Mouse (Mus musculus): ENCODE data around the gene Gga3.

Gga3 gene

DNA sequence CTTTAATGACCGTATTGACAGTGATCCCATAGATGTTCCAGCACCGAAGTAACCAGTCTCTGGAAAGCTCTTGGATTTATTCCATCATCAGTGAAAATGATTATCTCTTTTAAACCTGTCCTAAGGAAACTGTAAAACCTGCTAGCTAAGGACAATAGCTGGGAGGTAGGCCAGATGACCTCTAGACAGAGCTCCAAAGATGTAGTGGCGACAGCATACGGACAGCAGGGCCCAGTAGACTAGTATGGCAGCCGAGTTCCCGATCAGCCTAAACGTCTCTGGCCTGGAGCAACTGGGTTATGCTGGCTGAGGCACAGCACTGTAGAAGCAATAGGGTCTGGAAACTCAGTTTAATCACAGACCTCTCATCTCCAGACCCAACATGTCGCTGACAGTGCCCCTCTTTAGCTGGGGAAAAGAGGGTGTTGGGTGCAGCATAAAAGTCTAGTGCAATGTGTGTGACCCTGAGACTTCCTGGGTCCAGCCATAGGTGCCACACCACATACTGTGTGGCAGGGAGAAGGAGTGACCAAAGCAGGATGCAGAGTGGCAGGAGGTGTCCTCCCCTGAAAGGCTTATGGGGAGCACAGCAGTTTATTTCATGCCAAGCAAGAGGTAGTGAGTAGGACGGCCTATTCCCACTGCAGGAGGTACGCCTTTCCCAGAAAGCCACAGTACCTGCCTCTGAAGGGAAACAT, 19.3 kb downstream of the Gga3 start:
- in situ Hi-C loops (cut with MboI; ENCODE audit: unreplicated experiment in 2 of 2): no loop called here

DNA sequence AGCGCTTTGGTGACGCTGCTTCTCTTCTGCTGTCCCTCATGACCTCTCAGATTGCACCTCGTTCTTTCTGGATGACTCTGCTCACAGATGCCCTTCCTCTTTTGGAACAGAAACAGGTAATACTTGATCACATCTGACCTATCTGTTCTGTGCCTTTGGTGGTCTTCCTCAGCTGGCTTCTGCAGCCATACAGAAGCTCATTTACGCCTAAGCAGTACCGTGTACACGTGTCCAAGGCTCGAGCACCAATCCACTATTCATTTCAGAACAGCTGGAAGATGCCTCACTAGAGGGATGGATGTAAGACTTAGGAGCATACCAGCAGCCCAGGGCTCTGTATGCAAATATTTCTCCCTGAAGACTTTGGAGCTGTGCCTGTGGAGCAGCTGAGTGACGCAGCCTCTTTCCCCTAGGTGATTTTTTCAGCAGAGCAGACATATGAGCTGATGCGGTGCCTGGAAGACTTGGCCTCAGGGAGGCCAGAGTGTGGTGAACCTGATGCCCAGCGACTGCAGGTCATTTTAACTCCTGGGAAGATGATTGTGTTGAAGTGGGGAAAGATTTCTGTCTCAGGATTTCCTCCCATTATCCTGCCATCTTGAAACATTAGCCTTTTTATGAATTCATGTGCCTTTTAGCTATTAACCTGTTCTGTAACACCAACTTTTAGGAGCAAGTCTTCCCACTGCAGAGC, 20.8 kb downstream of the Gga3 start:
- in situ Hi-C loops (cut with MboI; ENCODE audit: unreplicated experiment in 2 of 2): no loop called here

- in situ Hi-C loops (cut with MboI; ENCODE audit: unreplicated experiment in 2 of 2): no loop called here
Observed at GRCm38 (mm10) chr11:115579080-115579479, 24.8 kb downstream of the Gga3 start.

- in situ Hi-C loops (cut with MboI; ENCODE audit: unreplicated experiment in 2 of 2): loop anchor here (5.0 kb wide), 2 partner anchors 47 to 152 kb away; partner anchors contain the start of gene Mif4gd (in 1 of the 2)
Observed at GRCm38 (mm10) chr11:115564961-115565360, 38.9 kb downstream of the Gga3 start.

DNA sequence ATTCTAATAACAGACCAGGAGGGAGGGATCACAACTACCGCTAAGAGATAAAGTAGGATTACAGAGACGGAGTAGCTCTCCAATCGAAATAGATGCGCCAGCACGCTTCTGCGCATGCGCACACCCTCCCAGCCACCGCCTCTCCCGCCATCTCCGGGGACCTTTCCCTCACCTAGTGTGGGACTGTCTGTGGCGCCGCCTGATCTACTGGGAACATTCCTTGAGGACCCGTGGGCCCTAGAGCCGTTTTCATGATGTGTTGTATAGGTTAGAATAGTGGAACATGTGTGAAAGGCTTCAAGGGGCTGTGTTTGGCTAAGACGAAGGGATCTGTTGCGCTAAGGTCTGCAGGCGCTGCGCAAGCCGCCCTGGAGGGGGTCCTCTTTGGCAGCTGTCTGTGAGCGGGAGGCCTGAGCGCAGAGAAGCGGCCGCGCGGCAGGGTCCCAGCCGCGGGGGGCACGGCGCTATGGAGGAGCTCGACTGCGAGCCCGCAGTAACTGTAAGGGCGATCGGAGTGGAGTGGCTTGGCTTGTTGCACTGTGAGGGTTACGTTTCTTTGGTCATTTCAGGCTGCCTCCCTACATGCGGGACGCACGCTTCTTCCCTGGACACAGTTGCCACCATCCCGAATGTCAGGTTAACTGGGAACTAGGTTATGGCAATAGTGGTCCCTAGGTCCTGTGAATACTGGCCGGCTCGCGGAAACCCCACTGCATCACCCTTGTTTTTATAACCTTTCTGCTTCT, 39.6 kb downstream of the Gga3 start, which contains the start of gene Nup85:
TSS of gene Nup85 (plus strand) at position 371 of the 746 bp plus-strand sequence.
- in situ Hi-C loops (cut with MboI; ENCODE audit: unreplicated experiment in 2 of 2): loop anchor here (5.0 kb wide), 2 partner anchors 48 to 153 kb away; partner anchors contain the start of gene Mif4gd (in 1 of the 2)

DNA sequence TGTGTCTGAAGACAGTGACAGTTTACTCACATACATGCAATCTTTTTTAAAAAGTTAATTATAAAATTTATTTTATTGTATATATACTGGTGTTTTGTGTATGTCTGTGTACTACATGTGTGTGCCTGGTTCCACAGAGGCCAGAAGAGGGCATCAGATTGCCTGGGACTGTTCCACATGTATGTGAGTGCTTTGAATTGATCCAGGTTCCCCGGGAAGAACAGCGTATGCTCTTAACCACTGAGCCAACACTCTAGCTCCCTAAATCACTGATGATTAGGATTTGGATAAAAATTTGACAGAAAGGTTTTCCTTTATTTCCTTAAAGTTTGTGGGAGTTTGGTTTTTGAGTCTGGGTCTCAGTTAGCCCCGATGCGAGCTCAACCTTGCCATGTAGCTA, 40.4 kb downstream of the Gga3 start:
- in situ Hi-C loops (cut with MboI; ENCODE audit: unreplicated experiment in 2 of 2): loop anchor here (5.0 kb wide), 2 partner anchors 49 to 154 kb away; partner anchors contain the start of gene Mif4gd (in 1 of the 2)

- in situ Hi-C loops (cut with MboI; ENCODE audit: unreplicated experiment in 2 of 2): loop anchor here in 1 of 2 experiments (5.0 kb wide), 2 partner anchors 162 to 257 kb away; partner anchors contain the start of genes Caskin2 and Tsen54
Observed at GRCm38 (mm10) chr11:115555717-115556116, 48.1 kb downstream of the Gga3 start.

- in situ Hi-C loops (cut with MboI; ENCODE audit: unreplicated experiment in 2 of 2): no loop called here
Observed at GRCm38 (mm10) chr11:115552783-115553182, 51.1 kb downstream of the Gga3 start.

DNA sequence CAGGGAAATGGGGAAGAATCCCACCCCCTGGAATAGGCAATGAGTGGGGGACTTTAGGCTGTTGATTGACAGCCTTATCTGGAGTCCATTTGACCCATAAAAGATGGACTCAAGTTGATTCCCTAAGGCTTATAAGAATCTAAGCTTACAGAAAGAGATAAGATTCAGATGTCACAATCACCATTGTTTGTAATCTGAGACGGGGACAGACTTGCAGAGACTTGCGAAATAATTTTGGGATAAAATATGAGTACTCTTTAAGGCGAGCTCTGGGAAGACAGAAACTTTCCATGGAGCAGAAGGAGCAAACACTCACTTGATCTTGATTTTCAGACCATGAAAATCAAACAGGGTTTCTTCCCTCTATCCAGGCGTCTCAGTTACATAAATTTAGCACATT, 60.3 kb downstream of the Gga3 start:
- in situ Hi-C loops (cut with MboI; ENCODE audit: unreplicated experiment in 2 of 2): no loop called here

GRCm38 (mm10) chr11:115538045-115538444, 65.8 kb downstream of the Gga3 start:
- in situ Hi-C loops (cut with MboI; ENCODE audit: unreplicated experiment in 2 of 2): loop anchor here (5.0 to 10.0 kb wide), 2 partner anchors 51 to 53 kb away; no protein-coding TSS in a partner anchor

DNA sequence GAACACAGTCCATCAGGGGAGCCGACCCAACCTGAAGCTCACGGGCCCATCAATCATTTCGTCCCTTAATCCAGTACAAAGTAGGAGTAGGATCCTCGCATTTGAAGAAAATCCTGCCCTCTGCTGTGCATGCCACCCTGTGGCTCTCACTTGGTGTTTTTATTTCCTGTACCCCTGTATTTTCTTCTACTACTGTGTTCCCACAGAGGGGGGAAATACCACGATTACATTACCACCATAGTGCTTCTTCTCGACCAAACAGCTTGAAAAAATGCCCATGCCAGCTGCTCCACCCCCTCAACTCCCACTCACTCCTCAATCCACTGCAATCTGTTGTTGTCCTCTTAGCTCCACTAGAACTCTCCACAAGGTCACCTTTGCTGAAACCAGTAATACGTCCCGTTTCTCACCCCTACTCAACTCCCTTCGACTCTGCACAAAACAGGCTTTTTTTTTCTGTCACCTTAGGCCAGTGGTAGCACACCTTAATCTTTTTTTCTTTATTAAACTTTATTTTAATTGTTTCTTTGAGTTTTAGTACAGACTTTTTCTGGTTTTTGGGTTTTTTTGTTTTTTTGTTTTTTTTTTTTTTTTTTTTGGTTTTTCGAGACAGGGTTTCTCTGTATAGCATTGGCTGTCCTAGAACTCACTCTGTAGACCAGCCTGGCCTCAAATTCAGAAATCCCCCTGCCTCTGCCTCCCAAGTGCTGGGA, 66.8 kb downstream of the Gga3 start:
- in situ Hi-C loops (cut with MboI; ENCODE audit: unreplicated experiment in 2 of 2): loop anchor here (5.0 to 10.0 kb wide), 2 partner anchors 50 to 52 kb away; no protein-coding TSS in a partner anchor

GRCm38 (mm10) chr11:115536038-115536681, 67.7 kb downstream of the Gga3 start, which contains the start of gene Sumo2:
TSS of gene Sumo2 (minus strand) at chr11:115536276.
- in situ Hi-C loops (cut with MboI; ENCODE audit: unreplicated experiment in 2 of 2): loop anchor here (5.0 to 10.0 kb wide), 2 partner anchors 49 to 51 kb away; no protein-coding TSS in a partner anchor

DNA sequence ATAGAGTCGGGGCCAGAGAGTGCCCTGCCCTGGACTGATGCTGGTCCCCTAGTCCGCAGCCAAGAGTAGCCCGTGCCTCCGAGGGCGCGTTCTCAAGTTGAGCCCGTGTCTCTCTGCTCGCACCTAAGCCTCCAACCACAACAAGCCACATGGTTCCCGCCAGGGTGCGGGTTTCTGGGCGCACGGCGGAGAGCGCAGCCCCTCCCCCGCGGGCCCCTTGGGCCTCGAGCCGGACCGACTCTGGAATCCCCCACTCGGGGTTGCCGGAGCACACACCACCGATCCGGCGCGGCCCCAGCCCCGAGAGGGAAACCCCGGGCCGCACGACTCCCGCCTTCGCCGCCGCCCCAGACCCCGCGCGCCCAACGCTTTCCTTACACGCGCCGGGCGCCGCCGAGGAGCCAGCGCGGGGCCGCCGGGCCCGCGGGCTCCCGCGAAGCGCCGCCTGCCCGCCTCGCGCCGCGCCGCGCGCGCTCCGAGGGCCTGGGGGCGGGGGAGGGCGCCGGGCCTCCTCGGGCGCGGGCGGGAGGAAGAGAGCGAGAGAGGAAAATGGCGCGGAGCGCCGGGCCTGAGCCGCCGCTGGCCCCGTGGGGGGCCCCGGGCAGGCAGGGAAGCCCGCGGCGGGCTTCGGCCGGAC, 68.3 kb downstream of the Gga3 start:
- in situ Hi-C loops (cut with MboI; ENCODE audit: unreplicated experiment in 2 of 2): loop anchor here (5.0 to 10.0 kb wide), 2 partner anchors 48 to 51 kb away; no protein-coding TSS in a partner anchor

DNA sequence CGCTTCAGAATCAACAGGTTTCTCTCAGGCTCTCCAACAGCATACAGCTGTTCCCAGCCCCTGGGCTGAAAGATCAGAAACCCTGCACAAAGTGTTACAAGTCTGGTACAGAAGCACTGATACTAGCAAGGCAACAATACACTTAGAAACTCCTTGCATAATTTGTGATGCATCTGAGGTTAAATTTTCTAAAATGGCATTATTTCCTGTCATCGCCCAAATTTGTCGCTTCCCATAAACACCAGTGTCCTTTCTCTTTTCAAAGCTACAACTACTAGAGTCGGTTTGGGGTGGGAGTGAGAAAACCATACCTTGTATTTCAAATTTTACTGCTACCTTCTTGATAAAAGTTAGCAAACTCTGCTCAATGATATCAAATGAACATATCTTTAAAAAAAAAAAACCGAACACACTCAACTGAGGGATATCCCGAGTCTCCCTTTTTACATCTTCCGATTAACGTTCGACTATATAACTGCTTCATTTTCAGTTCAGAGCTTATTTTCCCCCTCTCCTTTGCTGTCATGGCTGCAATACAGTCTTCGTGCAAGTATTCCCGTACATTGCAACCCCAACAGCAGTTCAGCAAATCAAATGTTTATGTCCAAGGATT, 69.0 kb downstream of the Gga3 start:
- in situ Hi-C loops (cut with MboI; ENCODE audit: unreplicated experiment in 2 of 2): loop anchor here (5.0 to 10.0 kb wide), 2 partner anchors 48 to 50 kb away; no protein-coding TSS in a partner anchor

All from v-Abl transformed pro-B cells (cell line).